Mouse (Mus musculus) 3T3-L1 (cell line): ENCODE results near the gene Krtap10-4.
"Not testable (repeated sequence)": the region's sequence is repeated elsewhere in the genome, so short reads cannot be mapped to it uniquely, and the experiment has no call there.

Source experiments
- DNase-seq: peaks from one replicate; pipeline ENCODE4 v3.0.0-alpha.2; 2015; ENCODE audit warnings: low read depth, low spot score

The Krtap10-4 gene

DNA sequence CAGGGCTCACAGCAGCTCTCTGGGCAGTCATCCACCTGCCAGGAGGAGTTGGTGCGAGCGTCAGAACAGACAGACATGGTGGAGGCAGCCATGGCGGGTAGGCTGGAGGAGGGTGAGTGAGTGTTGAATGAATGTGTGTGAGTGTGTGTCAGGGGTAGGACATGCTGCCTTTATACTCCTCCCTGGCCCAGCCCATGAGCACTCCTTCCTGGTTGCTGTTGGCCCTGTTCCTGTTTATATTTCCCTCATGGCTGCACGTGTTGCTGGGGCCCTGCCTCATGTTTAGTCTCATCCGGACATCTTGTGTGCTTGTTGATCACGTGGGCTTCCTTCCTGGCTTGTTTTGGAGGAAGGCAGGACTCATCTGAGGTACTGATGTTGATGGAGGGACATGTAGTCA is at the start of gene Krtap10-4:
TSS of gene Krtap10-4 (minus strand) at position 145 of the 400 bp plus-strand sequence.
- no peak for DNase-seq

DNA sequence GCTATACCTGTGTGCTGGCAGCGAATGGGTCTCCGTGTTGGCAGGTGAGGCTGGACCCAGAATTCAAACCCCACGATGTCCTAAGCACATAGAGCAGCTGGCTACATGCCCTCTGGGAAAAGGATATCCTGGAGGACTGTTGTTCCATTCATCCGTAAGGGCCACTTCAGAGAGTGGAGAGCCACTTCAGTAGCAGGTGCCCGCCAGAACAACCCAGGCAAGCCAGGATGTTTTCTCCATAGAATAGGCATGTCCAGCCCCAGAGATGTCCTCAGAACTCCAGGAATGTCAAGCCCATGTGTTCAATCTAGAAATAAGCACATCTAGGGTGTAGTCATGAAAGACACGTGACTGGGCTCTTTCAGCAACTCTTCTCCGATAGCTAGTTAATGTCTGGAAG is 42.8 kb upstream of the Krtap10-4 start:
- DNase-seq, result no peak

DNA sequence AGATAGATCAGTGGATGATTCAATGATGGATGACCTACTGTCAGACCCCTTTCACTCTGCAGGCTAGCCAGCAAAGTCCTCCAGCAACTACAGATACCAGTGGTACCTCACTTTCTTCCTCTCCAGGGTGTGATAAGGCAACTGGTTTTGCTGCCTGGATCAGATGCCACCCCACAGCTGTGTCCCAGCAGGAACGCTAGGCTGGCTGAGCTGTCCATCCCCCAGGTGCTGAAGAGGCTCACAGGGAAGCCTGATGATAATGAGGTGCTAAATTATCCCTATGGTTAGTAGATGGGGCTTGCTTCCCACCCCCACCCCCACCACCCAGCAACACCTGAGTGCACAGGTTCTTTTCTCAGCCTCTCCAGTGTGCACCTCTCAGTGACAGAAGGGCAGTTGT is 40.7 kb upstream of the Krtap10-4 start:
- DNase-seq, result peak; percentile 5

DNA sequence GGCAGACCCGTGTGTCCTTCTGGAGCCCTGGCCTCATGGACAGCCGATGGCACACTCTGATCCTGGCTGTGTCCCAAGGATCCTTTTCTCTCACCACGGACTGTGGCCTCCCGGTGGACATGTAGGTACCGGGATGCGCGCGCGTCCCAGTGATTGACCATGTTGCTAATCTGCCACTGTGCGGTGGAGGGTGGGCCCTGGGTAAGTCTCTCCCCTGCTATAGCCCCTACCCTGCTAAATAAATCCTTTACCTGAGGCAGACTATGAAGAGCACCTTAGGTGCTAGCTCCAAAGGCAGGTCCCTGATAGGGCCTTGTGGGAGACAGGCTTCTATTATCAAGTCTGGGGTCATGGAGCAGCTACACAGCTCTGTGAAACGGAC is 37.9 kb upstream of the Krtap10-4 start:
- DNase-seq, result no peak

DNA sequence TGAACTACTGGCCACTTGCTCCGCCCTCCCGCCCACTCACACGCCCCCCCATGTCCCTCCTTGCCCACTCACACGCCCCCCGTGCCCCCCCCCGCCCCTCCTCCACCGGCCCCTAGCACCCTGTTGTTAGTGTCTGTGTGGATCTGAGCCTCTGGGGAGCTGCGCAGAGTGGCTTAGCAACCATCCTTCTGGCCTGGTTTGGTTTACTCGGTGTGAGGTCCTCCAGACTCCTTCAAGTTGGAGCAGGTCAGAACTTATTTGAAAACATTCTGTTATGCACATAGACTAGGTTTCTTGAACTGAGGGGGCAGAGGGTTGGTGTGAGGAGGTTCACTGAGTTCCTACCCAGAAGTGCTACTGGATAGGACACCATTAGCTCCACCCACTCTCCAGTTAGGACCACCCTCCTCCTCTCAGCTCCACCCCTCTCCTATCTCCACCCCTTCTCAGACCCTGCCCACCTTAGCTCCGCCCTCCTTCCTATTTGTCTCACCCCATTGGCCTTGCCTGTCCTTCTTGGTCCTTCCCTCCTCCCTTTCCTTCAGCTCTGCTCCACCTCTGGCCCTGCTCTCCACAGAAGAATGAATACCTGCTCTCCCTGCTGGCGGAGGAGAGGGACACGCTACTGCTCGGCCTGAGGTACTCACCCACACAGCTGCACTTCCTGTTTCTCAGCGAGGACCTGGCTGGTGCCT is 37.3 kb upstream of the Krtap10-4 start:
- DNase-seq, result peak; percentile 5

DNA sequence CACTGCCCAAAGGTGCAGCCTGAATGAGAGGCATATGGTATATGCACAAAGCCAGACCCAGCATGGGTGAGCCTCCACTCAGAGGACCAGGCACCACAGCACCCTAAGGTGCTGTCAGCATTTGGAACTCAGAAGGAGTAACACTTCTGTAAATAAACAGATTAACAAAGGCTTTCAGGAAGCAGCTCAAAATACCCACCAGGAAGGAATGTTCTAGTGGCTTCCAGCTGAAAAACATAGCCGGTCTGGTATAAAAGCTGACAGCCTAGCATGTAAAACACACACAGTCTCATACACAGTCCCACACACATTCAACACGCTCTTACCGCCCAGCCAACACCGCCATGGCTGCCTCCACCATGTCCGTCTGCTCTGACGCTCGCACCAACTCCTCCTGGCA is 34.8 kb upstream of the Krtap10-4 start, which contains the start of gene Gm3285:
TSS of gene Gm3285 (plus strand) at position 301 of the 400 bp plus-strand sequence.
- DNase-seq, result no peak

DNA sequence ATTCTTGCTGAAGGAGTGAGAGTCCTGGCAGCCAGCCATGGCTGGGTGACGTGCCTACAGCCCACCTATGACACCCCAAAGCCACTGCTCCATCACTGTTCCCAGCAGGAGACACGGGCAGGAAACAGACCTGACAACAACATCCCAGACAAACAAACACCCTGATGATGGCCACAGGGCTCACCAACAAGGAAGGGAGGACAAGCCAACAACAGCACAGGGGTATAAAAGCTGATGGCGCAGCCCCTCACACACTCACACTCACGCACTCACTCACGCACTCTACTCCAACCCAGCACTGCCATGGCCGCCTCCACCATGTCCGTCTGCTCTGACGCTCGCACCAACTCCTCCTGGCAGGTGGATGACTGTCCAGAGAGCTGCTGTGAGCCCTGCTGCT is 25.7 kb upstream of the Krtap10-4 start, which contains the start of gene Gm10318:
TSS of gene Gm10318 (plus strand) at position 301 of the 400 bp plus-strand sequence.
- DNase-seq, result no peak

DNA sequence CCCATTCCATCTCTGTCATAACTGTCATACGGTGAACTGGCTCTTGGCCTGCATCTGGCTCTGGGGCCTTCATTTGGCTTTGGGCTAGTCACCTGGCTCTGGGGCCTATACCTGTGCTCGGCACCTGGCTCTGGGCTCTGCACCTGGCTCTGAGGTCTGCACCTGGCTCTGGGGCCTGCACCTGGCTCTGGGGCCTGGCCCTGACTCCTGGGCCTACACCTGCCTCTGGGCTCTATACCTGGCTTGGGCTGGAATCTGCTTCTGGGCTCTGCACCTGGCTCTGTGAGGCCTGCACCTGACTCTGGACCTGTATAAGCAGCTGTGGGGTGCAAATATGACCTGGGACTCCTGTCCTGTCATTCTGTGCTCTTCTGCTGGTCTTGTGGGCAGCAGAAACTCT is 20.6 kb upstream of the Krtap10-4 start:
- no peak for DNase-seq

DNA sequence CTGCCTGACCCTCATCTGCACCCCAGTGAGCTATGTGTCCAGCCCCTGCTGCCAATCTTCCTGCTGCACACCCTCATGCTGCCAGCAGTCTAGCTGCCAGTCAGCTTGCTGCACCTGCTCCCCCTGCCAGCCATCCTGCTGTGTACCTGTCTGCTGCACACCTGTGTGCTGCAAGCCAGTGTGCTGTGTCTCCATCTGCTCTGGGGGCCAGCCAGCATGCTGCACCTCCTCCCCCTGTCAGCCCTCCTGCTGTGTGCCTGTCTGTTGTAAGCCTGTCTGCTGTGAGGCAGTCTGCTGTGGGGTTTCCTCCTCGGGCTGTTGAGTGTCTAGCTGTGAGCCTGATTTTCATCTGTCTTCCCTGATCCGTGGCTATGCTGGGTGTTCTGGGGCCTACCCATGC is 20.1 kb upstream of the Krtap10-4 start:
- no peak for DNase-seq

DNA sequence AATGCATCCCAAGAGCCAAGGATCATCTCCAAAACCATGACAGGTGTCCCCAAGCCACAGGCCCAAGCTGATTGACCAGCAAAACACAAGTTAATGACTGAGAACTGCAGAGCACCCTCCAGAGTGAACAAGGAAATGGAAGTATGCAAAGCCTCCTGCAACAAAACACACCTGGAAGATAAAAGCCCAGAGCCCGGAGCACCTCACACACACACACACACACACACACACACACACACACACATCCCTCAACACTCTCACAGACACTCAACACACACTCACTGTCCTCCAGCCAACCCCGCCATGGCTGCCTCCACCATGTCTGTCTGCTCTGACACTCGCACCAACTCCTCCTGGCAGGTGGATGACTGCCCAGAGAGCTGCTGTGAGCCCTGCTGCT is 19.6 kb upstream of the Krtap10-4 start, which contains the start of gene Gm36176:
TSS of gene Gm36176 (plus strand) at position 301 of the 400 bp plus-strand sequence.
- DNase-seq, result no peak

DNA sequence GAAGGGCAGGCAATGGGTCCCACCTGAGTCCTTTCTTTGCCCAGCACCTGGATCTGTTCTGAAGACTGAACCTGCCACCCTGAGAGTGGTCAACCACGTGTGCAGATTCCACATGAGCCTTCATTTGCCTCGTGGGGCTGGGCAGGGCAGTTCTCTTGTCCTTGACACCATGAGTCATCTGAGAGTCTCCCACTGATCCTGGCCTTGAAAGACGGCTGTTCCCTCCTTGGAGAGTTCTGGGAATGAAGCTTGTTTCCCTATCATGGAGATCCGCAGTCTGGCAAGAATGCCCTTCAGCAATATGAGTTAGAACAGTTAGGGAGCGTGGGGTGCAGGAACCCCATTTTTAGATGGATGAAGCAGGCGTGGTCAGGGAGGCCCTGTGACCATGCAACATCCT is 12.1 kb upstream of the Krtap10-4 start:
- DNase-seq, result no peak

DNA sequence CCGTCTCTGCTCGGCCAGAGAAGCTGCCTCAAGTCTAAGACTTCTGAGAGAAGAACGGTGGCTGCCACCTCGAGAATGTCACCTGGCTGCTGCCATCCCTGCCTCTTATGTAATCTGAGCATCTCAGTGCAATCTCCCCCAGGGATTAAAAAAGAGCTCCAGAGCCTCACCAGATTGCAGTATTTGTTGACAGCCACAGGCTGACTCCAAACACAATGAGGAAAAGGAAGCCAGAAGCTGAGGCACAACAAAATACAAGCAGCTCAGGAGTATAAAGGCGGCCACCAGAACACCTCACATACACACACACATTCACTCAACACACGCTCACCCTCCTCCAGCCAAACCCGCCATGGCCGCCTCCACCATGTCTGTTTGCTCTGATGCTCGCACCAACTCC is 8.8 kb upstream of the Krtap10-4 start, which contains the start of gene Krtap10-10:
TSS of gene Krtap10-10 (plus strand) at position 301 of the 400 bp plus-strand sequence.
- DNase-seq, result no peak

DNA sequence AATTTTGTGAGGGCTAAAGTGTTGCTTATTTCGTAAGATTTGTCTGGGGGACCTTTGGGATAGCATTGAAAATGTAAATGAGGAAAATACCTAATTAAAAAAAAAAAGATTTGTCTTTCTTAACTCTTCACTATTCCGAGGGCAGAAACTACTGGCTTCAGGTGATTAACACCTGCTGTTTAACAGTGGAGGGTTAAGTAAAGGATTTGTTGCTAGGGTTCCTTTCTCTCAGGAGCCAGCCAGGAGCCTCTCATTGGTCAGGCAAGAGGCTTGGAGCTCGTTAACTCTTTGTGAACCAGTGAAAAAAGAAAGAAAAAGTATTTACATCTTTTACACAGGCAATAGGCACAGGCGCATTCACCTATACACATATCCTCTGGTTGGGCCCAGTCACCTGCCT is 7.7 kb downstream of the Krtap10-4 start:
- no peak for DNase-seq

DNA sequence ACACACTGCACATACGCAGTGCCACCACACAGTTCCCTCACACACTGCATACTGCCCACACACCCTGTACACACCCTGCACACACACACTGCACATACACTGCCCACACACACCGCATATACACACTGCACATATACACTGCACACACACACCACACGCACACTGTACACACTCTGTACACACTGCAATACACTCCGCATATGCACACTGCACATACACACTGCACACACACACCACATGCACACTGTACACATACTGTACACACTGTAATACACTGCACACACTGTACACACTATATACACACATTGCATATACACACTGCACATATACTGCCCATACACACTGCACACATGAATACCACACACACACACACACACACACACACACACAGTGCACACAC is 8.4 kb downstream of the Krtap10-4 start:
- DNase-seq, result no peak

DNA sequence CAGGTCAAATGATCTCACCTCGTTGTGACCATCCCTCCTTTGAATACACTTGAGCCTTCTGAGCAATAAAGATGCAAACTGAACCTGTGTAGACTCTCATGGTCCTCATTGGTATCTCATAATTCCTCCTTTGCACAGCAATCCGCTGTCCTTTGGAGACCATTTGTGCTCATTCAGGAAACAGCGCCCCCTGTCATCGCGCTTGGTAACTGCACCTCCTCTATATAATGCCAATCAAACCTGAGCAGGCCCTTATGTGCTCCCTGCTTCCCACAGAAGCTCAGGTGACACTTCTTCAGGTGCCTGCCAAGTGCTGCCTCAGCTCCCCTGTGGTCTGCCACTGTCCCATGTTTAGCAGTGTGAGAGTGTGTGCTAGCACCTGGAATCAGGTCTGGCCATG is 11.4 kb downstream of the Krtap10-4 start:
- DNase-seq, result peak; percentile 28

DNA sequence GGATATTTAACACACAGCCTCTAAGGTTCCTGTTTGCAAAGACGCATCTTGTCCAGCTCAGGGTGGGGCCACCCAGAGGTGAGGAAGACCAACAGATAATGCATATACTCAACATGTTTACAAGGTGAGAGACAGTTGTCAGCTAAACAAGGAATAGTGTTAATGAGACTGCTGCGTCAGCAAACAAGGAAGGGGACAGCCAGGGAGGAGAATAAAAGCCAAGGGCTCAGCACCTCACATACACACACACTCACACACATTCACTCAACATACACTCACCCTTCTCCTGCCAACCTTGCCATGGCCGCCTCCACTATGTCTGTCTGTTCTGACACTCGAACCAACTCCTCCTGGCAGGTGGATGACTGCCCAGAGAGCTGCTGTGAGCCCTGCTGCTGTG is 12.5 kb downstream of the Krtap10-4 start, which contains the start of gene Gm2696:
TSS of gene Gm2696 (plus strand) at position 301 of the 400 bp plus-strand sequence.
- no peak for DNase-seq

DNA sequence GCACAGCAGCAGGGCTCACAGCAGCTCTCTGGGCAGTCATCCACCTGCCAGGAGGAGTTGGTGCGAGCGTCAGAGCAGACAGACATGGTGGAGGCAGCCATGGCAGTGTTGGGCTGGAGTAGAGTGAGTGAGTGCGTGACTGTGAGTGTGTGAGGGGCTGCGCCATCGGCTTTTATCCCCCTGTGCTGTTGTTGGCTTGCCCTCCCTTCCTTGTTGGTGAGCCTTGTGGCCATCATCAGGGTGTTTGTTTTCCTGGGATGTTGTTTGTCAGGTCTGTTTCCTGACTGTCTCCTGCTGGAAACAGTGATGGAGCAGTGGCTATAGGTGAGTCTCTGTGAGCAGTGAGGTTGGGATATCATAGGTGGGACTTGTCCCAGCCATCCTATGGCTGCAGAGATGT is 15.2 kb downstream of the Krtap10-4 start, which contains the start of gene Gm9507:
TSS of gene Gm9507 (minus strand) at position 101 of the 400 bp plus-strand sequence.
- no peak for DNase-seq

DNA sequence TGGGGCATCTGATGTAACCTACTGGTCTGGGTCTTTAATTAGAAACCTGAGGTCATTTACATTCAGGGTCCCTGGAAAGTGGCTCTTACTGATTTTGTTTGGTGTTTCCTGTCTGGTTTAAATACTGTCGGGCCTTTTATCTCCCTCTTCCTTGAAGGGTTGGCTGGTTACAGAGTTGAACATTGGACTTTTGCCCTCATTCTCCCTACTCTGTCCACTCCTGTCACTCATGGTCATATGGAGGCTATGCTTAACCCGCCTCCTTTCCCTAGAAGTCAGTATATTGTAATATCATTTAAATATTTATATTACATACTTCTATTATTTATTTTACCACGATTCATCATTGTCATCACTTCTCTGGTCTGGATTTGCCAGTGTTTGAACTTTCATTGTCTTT is 22.8 kb downstream of the Krtap10-4 start:
- no peak for DNase-seq

DNA sequence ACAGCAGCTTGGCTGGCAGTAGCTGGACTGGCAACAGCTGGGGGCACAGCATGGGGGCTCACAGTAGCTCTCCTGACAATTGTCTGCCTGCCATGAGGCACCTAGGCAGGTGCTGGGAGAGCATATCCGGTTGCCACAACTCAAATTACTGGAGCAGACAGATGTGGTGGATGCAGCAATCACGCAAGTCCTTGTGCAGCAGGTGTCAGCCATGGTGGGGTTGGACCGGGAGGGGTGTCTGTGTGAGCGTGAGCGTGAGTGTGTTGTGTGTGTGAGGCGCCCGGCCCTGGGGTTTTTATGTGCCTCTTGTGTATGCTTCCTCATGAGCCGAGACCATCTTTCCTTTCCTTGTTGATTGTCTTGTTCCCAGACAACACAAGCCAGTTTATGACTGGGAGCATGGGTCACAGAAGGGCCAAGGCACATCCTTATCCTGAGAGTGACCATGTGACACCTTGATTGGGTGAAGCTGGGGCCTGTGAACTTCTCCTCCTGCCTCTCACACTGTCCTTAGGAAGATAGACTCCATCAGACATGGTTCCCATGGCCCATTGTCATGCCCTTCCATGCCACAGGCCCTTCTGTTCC is 27.9 kb downstream of the Krtap10-4 start, which contains the start of gene Gm19668:
TSS of gene Gm19668 (minus strand) at position 213 of the 588 bp plus-strand sequence.
- no peak for DNase-seq

DNA sequence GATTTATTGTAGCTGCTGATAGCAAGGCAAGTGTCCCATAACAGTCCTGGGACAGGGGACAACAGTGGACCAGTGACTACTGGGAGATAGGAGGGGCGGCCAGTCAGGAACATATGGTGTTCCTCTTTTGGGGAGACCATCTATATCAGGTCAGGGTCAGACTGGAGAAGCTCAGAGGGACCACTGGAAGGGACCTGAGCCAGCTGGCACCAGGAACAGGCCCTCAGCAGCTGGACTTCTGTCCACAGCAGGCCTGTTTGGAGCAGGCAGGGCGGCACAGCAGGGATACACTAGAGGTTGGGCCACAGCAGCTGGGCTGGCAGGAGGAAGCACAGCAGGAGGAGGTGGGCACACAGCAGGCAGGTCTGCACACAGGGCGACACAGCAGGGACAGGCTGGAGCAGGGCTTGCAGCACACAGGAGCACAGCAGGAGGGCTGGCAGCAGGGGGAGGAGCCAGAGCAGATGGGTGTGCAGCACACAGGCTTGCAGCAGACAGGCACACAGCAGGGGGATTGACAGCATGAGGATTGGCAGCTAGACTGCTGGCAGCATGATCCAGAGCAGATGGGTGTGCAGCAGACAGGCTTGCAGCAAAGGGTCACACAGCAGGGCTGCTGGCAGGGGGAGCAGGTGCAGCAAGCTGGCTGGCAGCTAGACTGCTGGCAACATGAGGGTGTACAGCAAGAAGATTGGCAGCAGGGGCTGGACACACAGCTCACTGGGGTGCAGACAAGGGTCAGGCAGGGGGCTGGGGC is 28.6 kb downstream of the Krtap10-4 start:
- DNase-seq, result not testable (repeated sequence)

DNA sequence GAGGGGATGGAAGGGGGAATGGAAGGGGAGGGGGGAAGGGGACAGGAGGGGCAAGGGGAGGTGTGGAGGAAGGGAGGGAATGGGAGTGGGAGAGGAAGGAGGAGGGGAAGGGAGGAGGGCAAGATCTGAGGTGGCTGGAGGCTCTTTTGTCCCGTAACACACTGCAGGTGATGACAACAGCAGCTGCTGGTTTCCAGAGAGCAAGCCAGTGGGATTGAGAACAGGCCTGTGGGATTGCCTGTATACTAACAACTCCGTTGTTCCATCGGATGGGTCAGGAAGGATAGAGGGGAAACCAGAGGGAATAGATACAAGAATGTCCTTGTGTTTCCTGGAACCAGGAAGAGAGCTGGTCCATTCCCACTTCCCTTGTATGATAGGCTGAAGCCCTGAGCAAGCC is 29.2 kb downstream of the Krtap10-4 start:
- DNase-seq, result no peak

DNA sequence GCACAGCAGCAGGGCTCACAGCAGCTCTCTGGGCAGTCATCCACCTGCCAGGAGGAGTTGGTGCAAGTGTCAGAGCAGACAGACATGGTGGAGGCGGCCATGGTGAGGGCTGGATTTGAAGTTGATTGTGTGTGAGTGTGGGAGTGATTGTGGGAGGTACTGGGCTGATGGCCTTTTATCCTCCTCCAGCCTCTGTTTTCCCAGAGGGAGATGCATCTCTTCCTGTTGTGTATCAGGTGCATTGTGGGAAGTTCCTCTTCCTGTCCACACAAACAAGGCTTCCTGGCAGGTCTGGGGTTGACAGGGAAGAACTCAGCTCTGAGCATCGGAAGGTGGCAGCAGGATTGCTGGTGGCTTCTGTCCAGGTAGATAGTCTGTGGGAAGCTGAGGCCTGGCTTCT is 31.9 kb downstream of the Krtap10-4 start, which contains the start of gene Gm9639:
TSS of gene Gm9639 (minus strand) at position 101 of the 400 bp plus-strand sequence.
- DNase-seq, result no peak
